Mouse (Mus musculus) midbrain, embryonic 16.5 days (tissue): ENCODE data around the gene Kif1b. TPM values are rescaled to one million over a fixed set of nuclear protein-coding genes. Genes with fewer than 3 reads are reported as not detected.

ENCODE experiments used
- ATAC-seq: fragments of 200-750 bp; cut with Nextera tagmentation; 2 replicates; pipeline ENCODE4 v1.8.0; 2017; ENCODE audit warnings: moderate TSS enrichment
- H3K27ac ChIP-seq: fragments of 300-500 bp; sonication (generic); 2 replicates; pipeline ENCODE4 v1.5.1; 2014; ENCODE audit warnings: mild to moderate bottlenecking, low read length, mixed read lengths
- H3K27me3 ChIP-seq: fragments of 300-500 bp; sonication (generic); 2 replicates; pipeline ENCODE4 v1.6.1; 2014; ENCODE audit warnings: low read depth, low read length, mixed read lengths; ENCODE audit not compliant: control insufficient read depth, insufficient read depth
- H3K36me3 ChIP-seq: fragments of 300-500 bp; sonication (generic); 2 replicates; pipeline ENCODE4 v1.6.1; 2014; ENCODE audit warnings: mild to moderate bottlenecking, low read length, moderate library complexity, mixed read lengths; ENCODE audit not compliant: control insufficient read depth, insufficient read depth
- H3K4me1 ChIP-seq: fragments of 300-500 bp; sonication (generic); 2 replicates; pipeline ENCODE4 v1.6.1; 2014; ENCODE audit warnings: mild to moderate bottlenecking, low read length, mixed read lengths; ENCODE audit not compliant: control insufficient read depth, insufficient read depth
- H3K4me2 ChIP-seq: fragments of 300-500 bp; sonication (generic); 2 replicates; pipeline ENCODE4 v1.6.1; 2014; ENCODE audit warnings: mild to moderate bottlenecking, low read length, mixed read lengths
- H3K4me3 ChIP-seq: fragments of 300-500 bp; sonication (generic); 2 replicates; pipeline ENCODE4 v1.5.1; 2014; ENCODE audit warnings: low read depth, mild to moderate bottlenecking, low read length, moderate library complexity, mixed read lengths
- H3K9ac ChIP-seq: fragments of 300-500 bp; sonication (generic); 2 replicates; pipeline ENCODE4 v1.6.1; 2014; ENCODE audit warnings: low read depth, low read length, mixed read lengths
- H3K9me3 ChIP-seq: fragments of 300-500 bp; sonication (generic); replicated peaks from 2 replicates; pipeline ENCODE4 v1.6.1; 2014; ENCODE audit warnings: mild to moderate bottlenecking, low read length, mixed read lengths; ENCODE audit not compliant: control insufficient read depth, poor library complexity, severe bottlenecking
- WGBS: fragments of 180-500 bp; shearing (Covaris S2); extraction: QIAGEN DNeasy Blood & Tissue Kit; methylation state at CpG from one replicate; pipeline ENCODE4 v1.1.7; 2014; 5-methylcytosine and 5-hydroxymethylcytosine counted together
- polyA plus RNA-seq: library from polyadenylated mRNA; unstranded; fragments of >200 nt; fragmentation: Nextera tagmentation; extraction: Ambion mirVana; gene quantifications from 2 replicates; pipeline ENCODE4 v1.2.1, GENCODE M21; 2015

Kif1b gene
- polyA plus RNA-seq, 1 experiment from 2014 or later: 118 TPM

GRCm38 (mm10) chr4:149323730-149324129, 16.2 kb upstream of the Kif1b start:
- no peak overlapping the region for H3K4me2 ChIP-seq
- no peak overlapping the region for H3K9ac ChIP-seq
- no peak overlapping the region for H3K4me3 ChIP-seq
- no peaks in the 10 kb centered on the region for H3K4me1 ChIP-seq
- H3K36me3 ChIP-seq: 0 out of 2 replicates have a peak, but pooled peaks cover 3% of the 10 kb centered on the region
- no peak overlapping the region for H3K27ac ChIP-seq
- H3K27me3 ChIP-seq: no peaks in the 10 kb centered on the region
- ATAC-seq: no peak
- H3K9me3 ChIP-seq: no peaks in the 10 kb centered on the region
- 81% methylated on average over 16 of the region's 16 CpGs for WGBS

- no peak overlapping the region for H3K9ac ChIP-seq
- 85% methylated on average over 6 of the region's 6 CpGs for WGBS
- no peak overlapping the region for H3K27ac ChIP-seq
- H3K4me1 ChIP-seq: no peaks in the 10 kb centered on the region
- H3K27me3 ChIP-seq: no peaks in the 10 kb centered on the region
- H3K4me3 ChIP-seq: no peak overlapping the region
- H3K9me3 ChIP-seq: no peaks in the 10 kb centered on the region
- no peak overlapping the region for H3K4me2 ChIP-seq
- H3K36me3 ChIP-seq: 0 out of 2 replicates have a peak, but pooled peaks cover 2% of the 10 kb centered on the region
- no peak for ATAC-seq
These were observed 15.2 kb upstream of the Kif1b start for GRCm38 (mm10) chr4:149322718-149323117.

GRCm38 (mm10) chr4:149322286-149322685, 14.8 kb upstream of the Kif1b start:
- Histone ChIP-seq H3K4me3 (no peak overlapping the region), H3K27me3 (no peaks in the 10 kb centered on the region), H3K4me1 (no peaks in the 10 kb centered on the region), H3K4me2 (no peak overlapping the region), H3K9ac (no peak overlapping the region), H3K9me3 (no peaks in the 10 kb centered on the region), H3K36me3 (no peaks in the 10 kb centered on the region), H3K27ac (no peak overlapping the region)
- WGBS: 29% methylated on average over 4 of the region's 4 CpGs
- no peak for ATAC-seq

GRCm38 (mm10) chr4:149319088-149319487, 11.6 kb upstream of the Kif1b start:
- WGBS: 52% methylated on average over 9 of the region's 9 CpGs
- Histone ChIP-seq H3K4me1 (no peaks in the 10 kb centered on the region), H3K4me2 (no peak overlapping the region), H3K9me3 (no peaks in the 10 kb centered on the region), H3K4me3 (no peak overlapping the region), H3K27ac (no peak overlapping the region), H3K9ac (no peak overlapping the region), H3K36me3 (no peaks in the 10 kb centered on the region), H3K27me3 (no peaks in the 10 kb centered on the region)
- ATAC-seq: peak; percentile 77

GRCm38 (mm10) chr4:149317387-149317786, 9.9 kb upstream of the Kif1b start:
- Histone ChIP-seq H3K27ac (no peak overlapping the region), H3K9ac (no peak overlapping the region), H3K4me2 (no peak overlapping the region), H3K4me1 (no peaks in the 10 kb centered on the region), H3K27me3 (no peaks in the 10 kb centered on the region), H3K9me3 (no peaks in the 10 kb centered on the region), H3K36me3 (no peaks in the 10 kb centered on the region), H3K4me3 (no peak overlapping the region)
- no peak for ATAC-seq
- 50% methylated on average over 5 of the region's 5 CpGs for WGBS

- Histone ChIP-seq H3K27ac (no peak overlapping the region), H3K36me3 (no peaks in the 10 kb centered on the region), H3K4me1 (no peaks in the 10 kb centered on the region), H3K4me3 (no peak overlapping the region), H3K9me3 (no peaks in the 10 kb centered on the region), H3K4me2 (no peak overlapping the region), H3K27me3 (no peaks in the 10 kb centered on the region), H3K9ac (no peak overlapping the region)
- WGBS: 91% methylated on average over 11 of the region's 11 CpGs
- ATAC-seq: no peak
These were observed 6.9 kb upstream of the Kif1b start for GRCm38 (mm10) chr4:149314275-149314837.

GRCm38 (mm10) chr4:149313558-149314253, 6.2 kb upstream of the Kif1b start:
- 86% methylated on average over 12 of the region's 12 CpGs for WGBS
- H3K27me3 ChIP-seq: no peaks in the 10 kb centered on the region
- peaks cover 4% of the 10 kb centered on the region; the same call in 1 of the 2 replicates for H3K4me1 ChIP-seq
- no peak overlapping the region for H3K4me2 ChIP-seq
- no peak overlapping the region for H3K27ac ChIP-seq
- no peaks in the 10 kb centered on the region for H3K36me3 ChIP-seq
- no peaks in the 10 kb centered on the region for H3K9me3 ChIP-seq
- no peak overlapping the region for H3K9ac ChIP-seq
- no peak for ATAC-seq
- H3K4me3 ChIP-seq: no peak overlapping the region

GRCm38 (mm10) chr4:149311996-149312395, 4.5 kb upstream of the Kif1b start:
- ATAC-seq: no peak
- H3K9me3 ChIP-seq: no peaks in the 10 kb centered on the region

GRCm38 (mm10) chr4:149308491-149308820, 963 bp upstream of the Kif1b start:
- Histone ChIP-seq H3K27ac (peak overlapping the region; percentile 99), H3K4me3 (peak overlapping the region; percentile 99), H3K9ac (peak overlapping the region; percentile 80), H3K4me1 (peaks cover 29% of the 10 kb centered on the region), H3K36me3 (no peaks in the 10 kb centered on the region), H3K27me3 (no peaks in the 10 kb centered on the region), H3K9me3 (no peaks in the 10 kb centered on the region), H3K4me2 (peak overlapping the region; percentile 69)
- no peak for ATAC-seq
- WGBS: 22% methylated on average over 3 of the region's 3 CpGs

More at GRCm38 (mm10) chr4:149311996-149312395, 4.5 kb upstream of the Kif1b start:
- Histone ChIP-seq H3K27ac (no peak overlapping the region), H3K27me3 (no peaks in the 10 kb centered on the region), H3K4me1 (peaks cover 6% of the 10 kb centered on the region; the same call in 1 of the 2 replicates), H3K9ac (no peak overlapping the region), H3K36me3 (no peaks in the 10 kb centered on the region), H3K4me2 (no peak overlapping the region), H3K4me3 (no peak overlapping the region)
- 94% methylated on average over 5 of the region's 5 CpGs for WGBS
